Mouse (Mus musculus): Measurements from ENCODE around the gene Zfp651. TPM values are rescaled to one million over a fixed set of nuclear protein-coding genes. Genes with fewer than 3 reads are reported as not detected.
A peak's percentile ranks its signal among the peaks of the same experiment; 100 is the strongest.

Zfp651 gene
- polyA plus RNA-seq, 1 experiment: 97.8 TPM

GRCm38 (mm10) chr9:121741168-121741567 is 18.0 kb upstream of the Zfp651 start:
- TF ChIP-seq POLR2A (IDR thresholded peaks at IDR 0.05; ENCODE audit: extremely low read depth, insufficient read depth, low read length): no peak
- no peak for TF ChIP-seq CTCF (IDR thresholded peaks at IDR 0.05; ENCODE audit: extremely low read depth, insufficient read depth, low read length)
- H3K27ac ChIP-seq (ENCODE audit: insufficient read depth, low read length): no peak overlapping the region
- H3K4me3 ChIP-seq (ENCODE audit: insufficient read depth, low read length): no peak overlapping the region
- no peaks in the 10 kb centered on the region; the same call in 1 of the 2 replicates for H3K4me1 ChIP-seq (ENCODE audit: control insufficient read depth, insufficient read depth, low read length)

- Histone ChIP-seq H3K4me1 (ENCODE audit: control insufficient read depth, insufficient read depth, low read length) (no peaks in the 10 kb centered on the region; the same call in 1 of the 2 replicates), H3K27ac (ENCODE audit: insufficient read depth, low read length) (no peak overlapping the region), H3K4me3 (ENCODE audit: insufficient read depth, low read length) (no peak overlapping the region)
- no peak for TF ChIP-seq POLR2A (IDR thresholded peaks at IDR 0.05; ENCODE audit: extremely low read depth, insufficient read depth, low read length)
- TF ChIP-seq CTCF (IDR thresholded peaks at IDR 0.05; ENCODE audit: extremely low read depth, insufficient read depth, low read length): no peak
These were observed 15.1 kb upstream of the Zfp651 start for GRCm38 (mm10) chr9:121744051-121744450.

GRCm38 (mm10) chr9:121752774-121753173 is 6.4 kb upstream of the Zfp651 start:
- Histone ChIP-seq H3K4me3 (ENCODE audit: insufficient read depth, low read length) (no peak overlapping the region), H3K4me1 (ENCODE audit: control insufficient read depth, insufficient read depth, low read length) (peaks cover 4% of the 10 kb centered on the region), H3K27ac (ENCODE audit: insufficient read depth, low read length) (no peak overlapping the region)
- TF ChIP-seq POLR2A (IDR thresholded peaks at IDR 0.05; ENCODE audit: extremely low read depth, insufficient read depth, low read length): 0 out of 2 replicates have a peak, but pooled peaks have one; percentile 24
- no peak for TF ChIP-seq CTCF (IDR thresholded peaks at IDR 0.05; ENCODE audit: extremely low read depth, insufficient read depth, low read length)

- H3K4me3 ChIP-seq (ENCODE audit: insufficient read depth, low read length): no peak overlapping the region
- no peak for TF ChIP-seq POLR2A (IDR thresholded peaks at IDR 0.05; ENCODE audit: extremely low read depth, insufficient read depth, low read length)
- TF ChIP-seq CTCF (IDR thresholded peaks at IDR 0.05; ENCODE audit: extremely low read depth, insufficient read depth, low read length): no peak
- no peak overlapping the region for H3K27ac ChIP-seq (ENCODE audit: insufficient read depth, low read length)
- H3K4me1 ChIP-seq (ENCODE audit: control insufficient read depth, insufficient read depth, low read length): peaks cover 7% of the 10 kb centered on the region
These were observed 4.5 kb upstream of the Zfp651 start for GRCm38 (mm10) chr9:121754624-121755023.

- no peak overlapping the region for H3K4me3 ChIP-seq (ENCODE audit: insufficient read depth, low read length)
- no peak overlapping the region for H3K27ac ChIP-seq (ENCODE audit: insufficient read depth, low read length)
- TF ChIP-seq CTCF (IDR thresholded peaks at IDR 0.05; ENCODE audit: extremely low read depth, insufficient read depth, low read length) (no peak), POLR2A (IDR thresholded peaks at IDR 0.05; ENCODE audit: extremely low read depth, insufficient read depth, low read length) (no peak)
- H3K4me1 ChIP-seq (ENCODE audit: control insufficient read depth, insufficient read depth, low read length): peaks cover 8% of the 10 kb centered on the region
These were observed 2.3 kb upstream of the Zfp651 start for GRCm38 (mm10) chr9:121756785-121757184.

GRCm38 (mm10) chr9:121757432-121757831 is 1.7 kb upstream of the Zfp651 start:
- TF ChIP-seq CTCF (IDR thresholded peaks at IDR 0.05; ENCODE audit: extremely low read depth, insufficient read depth, low read length) (no peak), POLR2A (IDR thresholded peaks at IDR 0.05; ENCODE audit: extremely low read depth, insufficient read depth, low read length) (peak; percentile 22; the same call in 1 of the 2 replicates)
- H3K27ac ChIP-seq (ENCODE audit: insufficient read depth, low read length): no peak overlapping the region
- H3K4me3 ChIP-seq (ENCODE audit: insufficient read depth, low read length): no peak overlapping the region; the same call in 1 of the 2 replicates

GRCm38 (mm10) chr9:121757835-121758814 is 1.0 kb upstream of the Zfp651 start:
- Histone ChIP-seq H3K4me1 (ENCODE audit: control insufficient read depth, insufficient read depth, low read length) (peaks cover 6% of the 10 kb centered on the region), H3K27ac (ENCODE audit: insufficient read depth, low read length) (peak overlapping the region; percentile 96), H3K4me3 (ENCODE audit: insufficient read depth, low read length) (peak overlapping the region; percentile 48)
- no peak for TF ChIP-seq CTCF (IDR thresholded peaks at IDR 0.05; ENCODE audit: extremely low read depth, insufficient read depth, low read length)
- TF ChIP-seq POLR2A (IDR thresholded peaks at IDR 0.05; ENCODE audit: extremely low read depth, insufficient read depth, low read length): 0 out of 2 replicates have a peak, but pooled peaks have one; percentile 23

More at GRCm38 (mm10) chr9:121757432-121757831, 1.7 kb upstream of the Zfp651 start:
- H3K4me1 ChIP-seq (ENCODE audit: control insufficient read depth, insufficient read depth, low read length): peaks cover 6% of the 10 kb centered on the region

GRCm38 (mm10) chr9:121760271-121761090 is 1.4 kb downstream of the Zfp651 start:
- Histone ChIP-seq H3K4me3 (ENCODE audit: insufficient read depth, low read length) (peak overlapping the region; percentile 48), H3K4me1 (ENCODE audit: control insufficient read depth, insufficient read depth, low read length) (peaks cover 8% of the 10 kb centered on the region), H3K27ac (ENCODE audit: insufficient read depth, low read length) (peak overlapping the region; percentile 64)
- TF ChIP-seq POLR2A (IDR thresholded peaks at IDR 0.05; ENCODE audit: extremely low read depth, insufficient read depth, low read length) (no peak), CTCF (IDR thresholded peaks at IDR 0.05; ENCODE audit: extremely low read depth, insufficient read depth, low read length) (no peak)

GRCm38 (mm10) chr9:121761091-121761665 is 2.0 kb downstream of the Zfp651 start:
- H3K4me1 ChIP-seq (ENCODE audit: control insufficient read depth, insufficient read depth, low read length): peaks cover 8% of the 10 kb centered on the region
- H3K4me3 ChIP-seq (ENCODE audit: insufficient read depth, low read length): peak overlapping the region; percentile 48
- no peak for TF ChIP-seq CTCF (IDR thresholded peaks at IDR 0.05; ENCODE audit: extremely low read depth, insufficient read depth, low read length)
- TF ChIP-seq POLR2A (IDR thresholded peaks at IDR 0.05; ENCODE audit: extremely low read depth, insufficient read depth, low read length): 0 out of 2 replicates have a peak, but pooled peaks have one; percentile 6
- peak overlapping the region; percentile 64; the same call in 1 of the 2 replicates for H3K27ac ChIP-seq (ENCODE audit: insufficient read depth, low read length)
